Mouse (Mus musculus) retina, postnatal 1 day (tissue): ENCODE results near the gene Bcap31.
"Not testable (repeated sequence)": the region's sequence is repeated elsewhere in the genome, so short reads cannot be mapped to it uniquely, and the experiment has no call there.

ENCODE experiments used
- DNase-seq: peaks from one replicate; pipeline ENCODE4 v3.0.0-alpha.2; 2012

The Bcap31 gene

GRCm38 (mm10) chrX:73716109-73716661 lies at the start of gene Bcap31, which contains the start of gene Abcd1:
Gene Bcap31 (minus strand): TSS chrX:73716175.
Gene Abcd1 (plus strand): TSS chrX:73716597.
- DNase-seq: peak; percentile 97

DNA sequence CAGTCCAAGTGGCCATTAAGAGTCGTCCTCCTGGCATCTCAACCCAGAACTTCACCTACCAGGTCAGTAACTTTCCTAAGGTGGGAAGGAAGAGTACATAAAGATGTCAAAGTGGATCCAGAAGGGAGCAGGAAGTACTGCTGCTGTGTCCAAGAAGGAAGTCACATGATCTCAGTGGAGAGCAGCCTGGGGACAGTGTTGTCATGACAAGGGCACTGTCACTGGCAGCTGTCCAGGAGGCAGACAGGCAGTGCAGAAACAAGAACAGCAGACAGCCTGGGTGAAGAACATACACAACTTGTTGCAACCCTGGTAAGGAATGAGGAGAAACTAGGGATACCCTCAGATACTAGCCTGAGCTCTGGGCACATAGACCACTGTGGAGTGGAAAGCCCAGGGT lies 49.3 kb upstream of the Bcap31 start:
- peak; percentile 42 for DNase-seq

GRCm38 (mm10) chrX:73758611-73759290 lies 42.8 kb upstream of the Bcap31 start:
- DNase-seq: no peak

GRCm38 (mm10) chrX:73756334-73757140 lies 40.6 kb upstream of the Bcap31 start, which contains the start of gene Plxnb3:
Gene Plxnb3 (plus strand): TSS chrX:73757090.
- DNase-seq: no peak

- DNase-seq: no peak
These were observed 33.0 kb upstream of the Bcap31 start for GRCm38 (mm10) chrX:73748977-73749376.

- DNase-seq: no peak
These were observed 29.0 kb upstream of the Bcap31 start for GRCm38 (mm10) chrX:73744774-73745481.

DNA sequence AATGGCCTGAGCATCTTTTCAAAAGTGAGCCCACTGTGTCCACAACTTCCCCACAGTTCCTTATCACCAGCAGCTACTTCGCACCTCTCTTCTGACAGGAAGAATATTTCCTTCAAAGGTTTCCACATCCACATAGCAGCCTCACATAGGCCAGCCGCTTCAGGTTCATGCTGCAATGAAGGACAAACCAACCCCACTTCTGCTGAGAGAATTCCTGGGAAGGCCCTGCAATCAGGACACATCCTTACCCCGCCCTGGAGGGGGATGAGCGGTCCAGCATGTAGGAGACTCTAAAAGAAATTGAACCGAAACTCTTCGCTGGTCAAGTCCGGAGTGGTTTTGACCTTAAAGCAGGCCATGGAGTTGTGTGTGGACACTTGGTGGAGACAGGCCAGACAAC lies 23.9 kb upstream of the Bcap31 start:
- DNase-seq: not testable (repeated sequence)

DNA sequence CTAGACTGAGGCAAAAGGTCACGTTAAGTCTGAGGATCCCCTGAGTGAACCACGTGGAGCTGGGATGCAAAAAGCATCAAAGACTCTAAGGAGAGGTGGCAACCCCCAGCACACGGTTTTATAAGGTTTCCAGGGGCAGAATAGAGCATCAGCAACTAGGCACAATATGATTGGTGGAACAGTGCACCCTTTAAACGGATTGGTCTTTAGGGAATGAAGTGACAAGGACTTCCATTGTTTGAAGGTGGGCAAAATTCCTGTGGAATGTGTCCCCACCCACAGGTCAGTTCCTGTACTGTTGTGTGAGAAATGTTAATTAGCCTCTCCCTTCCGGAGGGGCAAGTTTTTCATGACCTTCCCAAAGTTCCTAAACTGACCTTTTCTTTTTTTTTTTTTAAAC lies 23.2 kb upstream of the Bcap31 start:
- DNase-seq: no peak

DNA sequence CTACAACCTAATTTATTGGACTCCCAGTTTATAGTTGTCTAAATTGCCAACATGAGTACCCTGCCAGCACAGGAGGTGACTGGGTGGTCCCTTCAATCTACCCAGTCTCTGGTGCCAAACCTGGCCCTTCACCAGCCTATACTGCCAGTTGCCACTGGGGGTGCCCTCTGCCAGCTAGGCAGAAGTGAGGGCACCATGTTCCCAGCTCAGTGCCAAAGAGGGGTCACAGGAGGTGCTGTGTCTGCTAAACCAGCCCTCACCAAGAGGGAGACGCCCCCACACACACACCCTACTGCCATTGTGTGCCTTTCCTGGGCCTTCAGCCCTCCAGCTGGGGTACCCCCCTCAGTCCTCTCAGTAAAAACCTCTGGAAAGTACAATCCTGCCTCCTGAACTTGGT lies 22.2 kb upstream of the Bcap31 start:
- no peak for DNase-seq

DNA sequence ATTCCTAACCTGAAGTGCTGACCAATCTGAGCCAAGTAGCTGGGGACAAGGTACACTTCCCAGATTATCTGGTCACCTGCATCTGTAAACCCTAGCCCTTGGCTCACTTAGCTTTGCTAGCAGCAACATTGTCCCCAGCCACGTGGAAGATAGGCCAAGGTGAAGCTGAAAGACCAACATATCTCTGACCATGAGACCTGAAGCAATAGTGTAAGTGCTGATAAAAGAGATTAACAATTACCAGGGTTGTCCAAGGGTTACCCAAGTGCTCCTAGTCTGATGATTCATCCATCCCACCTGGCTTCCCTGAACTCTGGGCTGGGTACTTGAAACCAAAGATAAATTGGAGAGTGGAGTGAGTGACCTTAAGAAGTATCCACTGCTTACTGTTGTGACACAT lies 14.9 kb upstream of the Bcap31 start:
- DNase-seq: no peak

DNA sequence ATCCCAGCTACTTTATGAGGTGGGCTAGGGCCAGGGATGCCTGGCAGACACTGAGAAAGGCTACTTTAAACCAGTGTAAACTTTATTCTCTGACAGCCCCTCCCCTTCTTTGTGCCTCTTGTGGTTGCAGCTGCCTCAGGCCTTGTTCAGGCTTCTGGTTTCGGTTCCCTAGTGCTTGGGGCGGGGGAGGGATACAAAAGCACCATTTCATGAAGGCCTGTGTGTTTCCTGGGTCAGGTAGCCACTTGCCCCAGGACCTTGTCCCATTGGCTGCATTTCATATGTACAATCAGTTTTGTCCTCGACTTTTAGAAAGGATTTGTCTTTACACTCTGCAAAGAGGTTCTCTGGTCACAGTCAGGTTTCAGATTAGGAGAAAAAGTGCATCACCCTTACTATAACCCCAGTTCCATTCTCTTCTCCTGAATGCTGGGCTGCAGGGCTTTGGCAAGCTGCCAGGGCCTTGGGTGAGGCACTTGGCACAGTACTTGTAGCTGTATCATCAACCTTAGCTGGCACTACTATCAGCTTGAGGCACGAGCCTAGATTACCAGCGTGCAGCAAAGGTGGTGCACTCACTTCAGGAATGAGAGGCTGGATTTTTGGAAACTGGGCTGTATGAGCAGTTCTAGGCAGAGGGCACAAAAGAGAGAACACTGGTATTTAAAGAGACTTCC lies 2.8 kb upstream of the Bcap31 start:
- peak; percentile 24 for DNase-seq

- no peak for DNase-seq
These were observed 2.3 kb upstream of the Bcap31 start for GRCm38 (mm10) chrX:73718271-73718670.

DNA sequence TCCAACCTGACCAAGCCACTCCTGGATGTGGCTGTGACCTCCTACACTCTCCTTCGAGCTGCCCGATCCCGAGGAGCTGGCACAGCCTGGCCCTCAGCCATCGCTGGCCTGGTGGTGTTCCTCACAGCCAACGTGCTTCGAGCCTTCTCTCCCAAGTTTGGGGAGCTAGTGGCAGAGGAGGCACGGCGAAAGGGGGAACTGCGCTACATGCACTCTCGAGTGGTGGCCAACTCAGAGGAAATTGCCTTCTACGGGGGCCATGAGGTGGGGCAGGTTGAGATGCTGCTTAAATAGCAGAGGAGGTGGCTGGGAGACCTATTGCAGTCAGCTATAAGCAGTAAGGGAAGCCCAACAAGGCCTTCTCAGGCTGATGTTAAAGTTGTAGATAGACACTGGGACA lies 1.7 kb upstream of the Bcap31 start:
- DNase-seq: no peak

- no peak for DNase-seq
These were observed 952 bp upstream of the Bcap31 start for GRCm38 (mm10) chrX:73716709-73717545.

DNA sequence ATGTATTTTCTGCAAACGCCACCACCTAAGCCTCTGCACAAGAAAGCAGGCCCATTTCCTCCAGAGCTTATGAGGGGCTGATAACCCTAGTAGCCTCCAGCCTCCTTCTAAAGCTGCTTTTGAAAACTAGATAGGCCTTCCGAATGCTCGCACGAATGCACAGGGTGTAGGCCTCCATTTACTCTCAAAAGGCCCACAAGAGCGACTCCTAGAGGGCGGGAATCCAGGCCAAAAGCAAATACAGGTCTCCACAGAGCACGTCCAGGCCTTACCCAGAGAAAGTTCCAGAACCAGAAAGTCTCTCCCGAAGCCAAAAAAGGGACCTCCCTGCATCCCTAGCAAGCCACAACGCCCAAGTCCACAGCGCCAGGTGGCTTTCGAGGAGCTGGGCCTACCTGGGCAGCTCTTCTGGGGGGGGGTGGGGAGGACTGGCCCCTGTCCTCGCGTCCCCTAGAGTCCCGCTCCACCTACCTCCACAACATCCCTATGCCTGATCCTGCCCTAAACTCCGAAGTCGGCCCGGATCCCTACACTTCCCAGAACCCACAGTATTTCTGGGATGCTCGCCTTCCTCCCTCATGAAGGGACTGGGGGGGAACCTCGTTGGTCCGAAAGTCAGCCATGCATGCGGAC lies 383 bp downstream of the Bcap31 start:
- peak; percentile 42 for DNase-seq

GRCm38 (mm10) chrX:73700472-73700871 lies 15.5 kb downstream of the Bcap31 start:
- DNase-seq: peak; percentile 6

DNA sequence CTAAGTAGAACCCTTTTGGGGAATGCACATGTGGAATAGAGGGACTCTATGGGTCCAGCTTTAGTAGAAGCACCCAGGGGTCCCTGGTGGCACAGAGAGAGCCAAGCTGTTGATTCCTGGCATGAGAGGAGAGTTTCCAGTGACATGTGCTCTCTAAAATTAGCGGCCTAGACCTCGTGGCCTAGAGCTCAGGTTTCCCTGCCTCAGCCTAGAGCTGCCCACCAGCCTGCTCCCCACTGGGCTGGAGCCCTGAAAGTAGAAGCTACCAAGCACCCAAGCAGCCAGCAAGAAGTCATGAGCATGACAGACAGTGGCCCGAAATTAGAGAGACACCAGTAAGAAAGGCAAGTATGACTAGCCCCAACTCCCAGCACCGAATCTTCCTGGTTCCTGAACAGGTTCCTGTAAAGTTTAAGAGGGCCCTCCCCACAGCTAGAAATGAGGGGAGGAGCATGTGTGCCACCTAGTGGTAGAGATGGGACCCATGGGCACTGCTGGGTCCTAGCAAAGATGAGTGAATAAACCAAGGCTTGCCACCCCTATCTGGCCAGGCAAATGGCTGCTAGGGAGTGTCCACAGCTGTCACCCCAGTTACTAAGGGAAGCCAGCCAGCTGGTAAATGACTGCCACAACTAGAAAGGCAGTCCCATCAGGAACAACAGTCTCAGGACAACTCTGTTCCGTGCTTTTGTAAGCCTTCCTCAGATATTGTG lies 24.9 kb downstream of the Bcap31 start:
- DNase-seq: peak; percentile 56

- no peak for DNase-seq
These were observed 30.3 kb downstream of the Bcap31 start for GRCm38 (mm10) chrX:73685629-73686028.

DNA sequence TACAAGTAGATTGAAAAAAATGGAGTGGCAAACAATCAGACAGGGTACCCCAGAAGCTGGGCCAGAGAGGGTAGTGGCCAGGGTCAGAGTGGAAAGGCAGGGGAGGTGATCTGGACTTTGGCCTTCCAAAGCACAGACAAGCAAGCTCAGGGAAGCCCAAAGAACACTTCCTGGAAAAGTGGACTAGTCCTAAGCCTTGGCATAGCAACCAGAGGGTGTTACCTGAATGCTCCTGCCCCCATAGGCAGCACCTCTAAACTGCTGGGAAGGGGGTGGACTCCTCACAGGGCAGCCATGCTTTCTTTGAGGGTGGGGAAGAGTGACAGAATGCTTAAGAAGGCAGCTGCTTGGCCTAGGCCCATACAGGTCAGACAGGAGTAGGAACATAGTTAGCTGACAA lies 31.0 kb downstream of the Bcap31 start:
- DNase-seq: no peak

- DNase-seq: no peak
These were observed 31.8 kb downstream of the Bcap31 start for GRCm38 (mm10) chrX:73684156-73684555.

- DNase-seq: no peak
These were observed 39.3 kb downstream of the Bcap31 start for GRCm38 (mm10) chrX:73676668-73677067.
